Mouse (Mus musculus): ENCODE results near the gene Dkk3. TPM values are rescaled to one million over a fixed set of nuclear protein-coding genes. Genes with fewer than 3 reads are reported as not detected.

Dkk3 gene
- polyA plus RNA-seq, 1 experiment from 2014 or later = 16.5 TPM

GRCm38 (mm10) chr7:112129851-112130250, 29.0 kb downstream of the Dkk3 start:
- H3K9ac ChIP-seq (replicated peaks; ENCODE audit: low read depth, low read length) = no peak overlapping the region
- WGBS = 86% methylated on average over 6 of the region's 6 CpGs
- ATAC-seq (ENCODE audit: low read depth) = no peak

GRCm38 (mm10) chr7:112128810-112129209, 30.0 kb downstream of the Dkk3 start:
- no peaks in the 10 kb centered on the region for H3K9me3 ChIP-seq (ENCODE audit: control insufficient read depth, low read length)
- no peak overlapping the region for H3K27ac ChIP-seq (ENCODE audit: low read depth, low read length)
- ATAC-seq (ENCODE audit: low read depth) = no peak
- no peak overlapping the region for H3K4me3 ChIP-seq (ENCODE audit: low read depth, low read length)
- H3K4me1 ChIP-seq (ENCODE audit: control insufficient read depth, insufficient read depth, low read length) = no peaks in the 10 kb centered on the region
- WGBS = 78% methylated on average over 4 of the region's 4 CpGs
- H3K9ac ChIP-seq (replicated peaks; ENCODE audit: low read depth, low read length) = no peak overlapping the region
- no peak overlapping the region for H3K4me2 ChIP-seq (ENCODE audit: low read depth, low read length)
- H3K27me3 ChIP-seq (ENCODE audit: control insufficient read depth, insufficient read depth, low read length) = no peaks in the 10 kb centered on the region
- no peaks in the 10 kb centered on the region for H3K36me3 ChIP-seq (ENCODE audit: control insufficient read depth, insufficient read depth, low read length)

More at GRCm38 (mm10) chr7:112129851-112130250, 29.0 kb downstream of the Dkk3 start:
- H3K4me2 ChIP-seq (ENCODE audit: low read depth, low read length) = no peak overlapping the region
- no peaks in the 10 kb centered on the region for H3K4me1 ChIP-seq (ENCODE audit: control insufficient read depth, insufficient read depth, low read length)
- H3K4me3 ChIP-seq (ENCODE audit: low read depth, low read length) = no peak overlapping the region
- no peak overlapping the region for H3K27ac ChIP-seq (ENCODE audit: low read depth, low read length)
- H3K36me3 ChIP-seq (ENCODE audit: control insufficient read depth, insufficient read depth, low read length) = no peaks in the 10 kb centered on the region
- no peaks in the 10 kb centered on the region for H3K9me3 ChIP-seq (ENCODE audit: control insufficient read depth, low read length)
- H3K27me3 ChIP-seq (ENCODE audit: control insufficient read depth, insufficient read depth, low read length) = no peaks in the 10 kb centered on the region

GRCm38 (mm10) chr7:112127954-112128353, 30.9 kb downstream of the Dkk3 start:
- 87% methylated on average over 4 of the region's 4 CpGs for WGBS
- Histone ChIP-seq H3K36me3 (ENCODE audit: control insufficient read depth, insufficient read depth, low read length) (no peaks in the 10 kb centered on the region), H3K9ac (replicated peaks; ENCODE audit: low read depth, low read length) (no peak overlapping the region), H3K9me3 (ENCODE audit: control insufficient read depth, low read length) (no peaks in the 10 kb centered on the region), H3K4me2 (ENCODE audit: low read depth, low read length) (no peak overlapping the region), H3K27me3 (ENCODE audit: control insufficient read depth, insufficient read depth, low read length) (no peaks in the 10 kb centered on the region), H3K27ac (ENCODE audit: low read depth, low read length) (no peak overlapping the region), H3K4me3 (ENCODE audit: low read depth, low read length) (no peak overlapping the region), H3K4me1 (ENCODE audit: control insufficient read depth, insufficient read depth, low read length) (no peaks in the 10 kb centered on the region)
- no peak for ATAC-seq (ENCODE audit: low read depth)

- no peak overlapping the region for H3K27ac ChIP-seq (ENCODE audit: low read depth, low read length)
Observed at GRCm38 (mm10) chr7:112127085-112127637, 31.7 kb downstream of the Dkk3 start.

GRCm38 (mm10) chr7:112125625-112126260, 33.1 kb downstream of the Dkk3 start:
- WGBS = 83% methylated on average over 7 of the region's 7 CpGs
- H3K9me3 ChIP-seq (ENCODE audit: control insufficient read depth, low read length) = no peaks in the 10 kb centered on the region

More at GRCm38 (mm10) chr7:112127085-112127637, 31.7 kb downstream of the Dkk3 start:
- H3K36me3 ChIP-seq (ENCODE audit: control insufficient read depth, insufficient read depth, low read length) = no peaks in the 10 kb centered on the region
- H3K4me2 ChIP-seq (ENCODE audit: low read depth, low read length) = no peak overlapping the region
- H3K4me1 ChIP-seq (ENCODE audit: control insufficient read depth, insufficient read depth, low read length) = no peaks in the 10 kb centered on the region
- no peak for ATAC-seq (ENCODE audit: low read depth)
- H3K9me3 ChIP-seq (ENCODE audit: control insufficient read depth, low read length) = no peaks in the 10 kb centered on the region
- no peaks in the 10 kb centered on the region for H3K27me3 ChIP-seq (ENCODE audit: control insufficient read depth, insufficient read depth, low read length)
- H3K4me3 ChIP-seq (ENCODE audit: low read depth, low read length) = no peak overlapping the region
- no peak overlapping the region for H3K9ac ChIP-seq (replicated peaks; ENCODE audit: low read depth, low read length)
- WGBS = 76% methylated on average over 5 of the region's 5 CpGs

GRCm38 (mm10) chr7:112123612-112124011, 35.2 kb downstream of the Dkk3 start:
- Histone ChIP-seq H3K27me3 (ENCODE audit: control insufficient read depth, insufficient read depth, low read length) (no peaks in the 10 kb centered on the region), H3K4me1 (ENCODE audit: control insufficient read depth, insufficient read depth, low read length) (no peaks in the 10 kb centered on the region), H3K9me3 (ENCODE audit: control insufficient read depth, low read length) (no peaks in the 10 kb centered on the region), H3K9ac (replicated peaks; ENCODE audit: low read depth, low read length) (no peak overlapping the region), H3K4me3 (ENCODE audit: low read depth, low read length) (no peak overlapping the region), H3K27ac (ENCODE audit: low read depth, low read length) (no peak overlapping the region), H3K36me3 (ENCODE audit: control insufficient read depth, insufficient read depth, low read length) (no peaks in the 10 kb centered on the region), H3K4me2 (ENCODE audit: low read depth, low read length) (no peak overlapping the region)
- WGBS = 95% methylated on average over 5 of the region's 5 CpGs
- no peak for ATAC-seq (ENCODE audit: low read depth)

More at GRCm38 (mm10) chr7:112125625-112126260, 33.1 kb downstream of the Dkk3 start:
- Histone ChIP-seq H3K27ac (ENCODE audit: low read depth, low read length) (no peak overlapping the region), H3K9ac (replicated peaks; ENCODE audit: low read depth, low read length) (no peak overlapping the region), H3K4me2 (ENCODE audit: low read depth, low read length) (no peak overlapping the region), H3K27me3 (ENCODE audit: control insufficient read depth, insufficient read depth, low read length) (no peaks in the 10 kb centered on the region), H3K4me3 (ENCODE audit: low read depth, low read length) (no peak overlapping the region), H3K36me3 (ENCODE audit: control insufficient read depth, insufficient read depth, low read length) (no peaks in the 10 kb centered on the region), H3K4me1 (ENCODE audit: control insufficient read depth, insufficient read depth, low read length) (no peaks in the 10 kb centered on the region)
- ATAC-seq (ENCODE audit: low read depth) = no peak

GRCm38 (mm10) chr7:112121866-112122500, 36.9 kb downstream of the Dkk3 start:
- no peaks in the 10 kb centered on the region for H3K4me1 ChIP-seq (ENCODE audit: control insufficient read depth, insufficient read depth, low read length)
- no peak overlapping the region for H3K4me3 ChIP-seq (ENCODE audit: low read depth, low read length)
- no peaks in the 10 kb centered on the region for H3K36me3 ChIP-seq (ENCODE audit: control insufficient read depth, insufficient read depth, low read length)
- ATAC-seq (ENCODE audit: low read depth) = no peak
- H3K9me3 ChIP-seq (ENCODE audit: control insufficient read depth, low read length) = no peaks in the 10 kb centered on the region
- no peaks in the 10 kb centered on the region for H3K27me3 ChIP-seq (ENCODE audit: control insufficient read depth, insufficient read depth, low read length)
- H3K9ac ChIP-seq (replicated peaks; ENCODE audit: low read depth, low read length) = no peak overlapping the region
- H3K4me2 ChIP-seq (ENCODE audit: low read depth, low read length) = no peak overlapping the region
- no peak overlapping the region for H3K27ac ChIP-seq (ENCODE audit: low read depth, low read length)
- 81% methylated on average over 11 of the region's 11 CpGs for WGBS

- Histone ChIP-seq H3K4me2 (ENCODE audit: low read depth, low read length) (no peak overlapping the region), H3K4me1 (ENCODE audit: control insufficient read depth, insufficient read depth, low read length) (no peaks in the 10 kb centered on the region), H3K27ac (ENCODE audit: low read depth, low read length) (no peak overlapping the region), H3K4me3 (ENCODE audit: low read depth, low read length) (no peak overlapping the region), H3K9ac (replicated peaks; ENCODE audit: low read depth, low read length) (no peak overlapping the region), H3K36me3 (ENCODE audit: control insufficient read depth, insufficient read depth, low read length) (no peaks in the 10 kb centered on the region), H3K27me3 (ENCODE audit: control insufficient read depth, insufficient read depth, low read length) (no peaks in the 10 kb centered on the region), H3K9me3 (ENCODE audit: control insufficient read depth, low read length) (no peaks in the 10 kb centered on the region)
- 79% methylated on average over 11 of the region's 11 CpGs for WGBS
- ATAC-seq (ENCODE audit: low read depth) = no peak
Observed at GRCm38 (mm10) chr7:112120861-112121810, 37.7 kb downstream of the Dkk3 start.

Measured in neural tube, embryonic 14.5 days (tissue).